Mouse (Mus musculus): Measurements from ENCODE around the gene Bicdl2. TPM values are rescaled to one million over a fixed set of nuclear protein-coding genes. Genes with fewer than 3 reads are reported as not detected.

The Bicdl2 gene
- polyA plus RNA-seq, 1 experiment: 0.49 TPM

DNA sequence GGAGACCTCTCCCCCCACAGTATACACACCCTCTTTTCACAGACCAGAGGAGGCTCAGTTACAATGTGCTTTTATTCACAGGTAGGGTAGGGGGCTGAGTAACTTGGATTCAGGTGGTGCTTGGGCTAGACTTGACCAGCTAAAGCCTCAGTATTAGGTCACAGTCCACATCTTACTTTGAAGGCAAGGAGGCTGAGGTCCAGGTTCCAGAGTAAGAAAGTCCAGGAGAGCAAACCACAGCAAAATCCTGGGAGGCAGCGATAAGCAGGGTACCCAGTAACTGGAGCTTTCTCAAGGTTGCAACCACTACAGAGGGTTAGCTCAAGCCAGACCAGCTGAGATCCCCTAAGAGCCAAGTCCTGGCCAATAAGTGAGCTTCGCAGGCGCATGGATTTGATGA lies 22.2 kb downstream of the Bicdl2 start:
- Histone ChIP-seq H3K27me3 (ENCODE audit: control insufficient read depth, insufficient read depth, low read length) (peaks cover 7% of the 10 kb centered on the region; the same call in 1 of the 2 replicates), H3K27ac (ENCODE audit: control insufficient read depth, insufficient read depth, low read length) (no peak overlapping the region), H3K4me3 (ENCODE audit: control insufficient read depth, insufficient read depth, low read length) (no peak overlapping the region), H3K36me3 (ENCODE audit: control insufficient read depth, insufficient read depth, low read length) (no peaks in the 10 kb centered on the region), H3K4me1 (replicated peaks; ENCODE audit: control insufficient read depth, insufficient read depth, low read length) (peaks cover 3% of the 10 kb centered on the region)
- 94% methylated on average over 3 of the region's 3 CpGs for WGBS
- TF ChIP-seq CTCF (IDR thresholded peaks at IDR 0.05; ENCODE audit: borderline replicate concordance, control insufficient read depth, extremely low read depth, insufficient read depth, low read length, poor library complexity) (no peak), POLR2A (IDR thresholded peaks at IDR 0.05; ENCODE audit: control insufficient read depth, extremely low read depth, insufficient read depth, low read length, poor library complexity) (no peak)
- no peak for DNase-seq

DNA sequence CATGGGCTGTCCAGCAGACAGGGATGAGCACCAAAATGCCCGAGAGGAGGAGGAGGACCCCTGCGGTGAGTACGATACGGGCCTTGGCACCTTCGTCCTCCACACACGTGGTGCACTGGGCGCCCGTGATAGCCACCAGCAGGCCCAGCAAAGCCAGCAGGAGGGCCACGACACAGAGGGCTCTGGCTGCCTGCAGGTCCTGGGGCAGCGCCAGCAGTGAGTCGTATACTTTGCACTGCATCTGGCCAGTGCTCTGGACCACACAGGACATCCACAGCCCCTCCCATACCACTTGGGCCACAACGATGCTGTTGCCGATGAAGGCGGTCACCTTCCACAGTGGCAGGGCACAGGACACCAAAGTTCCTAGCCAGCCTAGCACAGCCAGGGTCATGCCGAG lies 22.9 kb downstream of the Bicdl2 start:
- WGBS: 75% methylated on average over 15 of the region's 15 CpGs
- H3K4me3 ChIP-seq (ENCODE audit: control insufficient read depth, insufficient read depth, low read length): no peak overlapping the region
- no peaks in the 10 kb centered on the region for H3K36me3 ChIP-seq (ENCODE audit: control insufficient read depth, insufficient read depth, low read length)
- H3K4me1 ChIP-seq (replicated peaks; ENCODE audit: control insufficient read depth, insufficient read depth, low read length): peaks cover 3% of the 10 kb centered on the region
- no peak for TF ChIP-seq POLR2A (IDR thresholded peaks at IDR 0.05; ENCODE audit: control insufficient read depth, extremely low read depth, insufficient read depth, low read length, poor library complexity)
- TF ChIP-seq CTCF (IDR thresholded peaks at IDR 0.05; ENCODE audit: borderline replicate concordance, control insufficient read depth, extremely low read depth, insufficient read depth, low read length, poor library complexity): no peak
- H3K27me3 ChIP-seq (ENCODE audit: control insufficient read depth, insufficient read depth, low read length): peaks cover 7% of the 10 kb centered on the region; the same call in 1 of the 2 replicates
- DNase-seq: no peak
- no peak overlapping the region for H3K27ac ChIP-seq (ENCODE audit: control insufficient read depth, insufficient read depth, low read length)

DNA sequence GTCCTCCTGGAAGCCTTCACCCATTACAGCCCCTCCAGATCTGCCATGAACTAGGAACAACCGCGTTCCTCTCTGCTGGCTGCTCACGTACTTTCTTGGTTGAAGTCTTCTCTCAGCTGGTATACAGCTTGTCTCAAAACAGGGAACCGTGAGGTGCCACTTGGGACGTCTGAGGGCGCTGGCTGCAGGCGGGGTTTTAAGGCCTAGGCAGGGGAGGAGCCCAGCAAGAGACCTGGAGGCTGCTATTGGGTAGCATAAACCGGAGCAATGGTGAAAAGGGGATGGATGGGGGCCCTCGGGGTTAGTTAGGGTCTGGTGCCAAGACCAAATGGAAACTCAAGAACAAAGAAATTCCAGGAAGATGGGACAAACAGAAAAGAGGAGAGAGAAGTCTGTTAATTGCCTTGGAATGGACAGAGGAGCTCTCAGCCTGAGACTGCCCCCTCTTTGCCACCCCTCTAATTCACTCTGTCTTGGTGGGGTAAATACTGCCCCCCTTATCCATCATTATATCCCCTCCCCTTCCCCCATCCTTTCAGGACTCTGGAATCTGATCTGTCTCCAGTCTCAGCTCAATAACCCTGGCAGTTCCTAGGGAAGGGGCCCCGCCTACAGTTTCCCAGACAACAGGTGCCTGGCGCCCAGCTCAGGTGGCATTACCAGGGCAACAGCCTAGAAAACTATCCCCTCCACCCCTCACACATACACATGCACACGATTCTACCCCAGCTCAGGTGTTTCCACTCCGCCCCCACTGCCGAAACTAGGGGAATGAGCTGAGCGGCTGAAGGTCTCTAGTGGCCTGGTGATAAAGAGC lies 23.8 kb downstream of the Bicdl2 start, which contains the start of gene Cldn9:
Cldn9 (minus strand) TSS at position 171 of the 817 bp plus-strand sequence.
- Histone ChIP-seq H3K36me3 (ENCODE audit: control insufficient read depth, insufficient read depth, low read length) (no peaks in the 10 kb centered on the region), H3K27me3 (ENCODE audit: control insufficient read depth, insufficient read depth, low read length) (peaks cover 7% of the 10 kb centered on the region; the same call in 1 of the 2 replicates), H3K4me3 (ENCODE audit: control insufficient read depth, insufficient read depth, low read length) (no peak within 1 kb of the TSS), H3K27ac (ENCODE audit: control insufficient read depth, insufficient read depth, low read length) (no peak within 1 kb of the TSS), H3K4me1 (replicated peaks; ENCODE audit: control insufficient read depth, insufficient read depth, low read length) (peaks cover 3% of the 10 kb centered on the region)
- DNase-seq: no peak
- TF ChIP-seq CTCF (IDR thresholded peaks at IDR 0.05; ENCODE audit: borderline replicate concordance, control insufficient read depth, extremely low read depth, insufficient read depth, low read length, poor library complexity) (no peak), POLR2A (IDR thresholded peaks at IDR 0.05; ENCODE audit: control insufficient read depth, extremely low read depth, insufficient read depth, low read length, poor library complexity) (no peak)
- WGBS: 50% methylated on average over 15 of the region's 15 CpGs

DNA sequence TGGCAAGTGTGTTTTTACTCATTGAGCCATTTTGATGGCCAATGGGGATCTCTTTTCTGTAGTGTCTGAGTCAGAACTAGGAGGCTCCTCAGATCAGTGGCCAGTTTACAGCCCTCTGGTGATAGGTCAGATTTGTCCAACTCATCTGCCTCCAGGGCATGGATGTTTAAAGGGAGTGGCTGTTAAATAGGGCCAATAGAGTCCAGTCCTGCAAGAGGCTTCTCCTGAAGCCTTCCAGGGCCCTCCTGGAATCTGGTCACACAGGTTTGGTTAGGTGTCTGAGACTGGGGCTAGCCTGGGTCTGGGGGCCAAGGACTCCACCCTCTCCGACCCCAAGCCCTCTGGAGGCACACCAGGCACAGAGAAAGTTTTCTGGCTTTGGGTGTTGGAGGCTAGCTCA lies 34.2 kb downstream of the Bicdl2 start:
- 96% methylated on average over 1 of the region's 1 CpGs for WGBS

GRCm38 (mm10) chr17:23695801-23696200 lies 35.5 kb downstream of the Bicdl2 start:
- 74% methylated on average over 3 of the region's 3 CpGs for WGBS
- no peak for DNase-seq
- TF ChIP-seq POLR2A (IDR thresholded peaks at IDR 0.05; ENCODE audit: control insufficient read depth, extremely low read depth, insufficient read depth, low read length, poor library complexity) (no peak), CTCF (IDR thresholded peaks at IDR 0.05; ENCODE audit: borderline replicate concordance, control insufficient read depth, extremely low read depth, insufficient read depth, low read length, poor library complexity) (no peak)
- Histone ChIP-seq H3K4me1 (replicated peaks; ENCODE audit: control insufficient read depth, insufficient read depth, low read length) (peaks cover 10% of the 10 kb centered on the region; the same call in 1 of the 2 replicates), H3K4me3 (ENCODE audit: control insufficient read depth, insufficient read depth, low read length) (no peak overlapping the region), H3K27me3 (ENCODE audit: control insufficient read depth, insufficient read depth, low read length) (peaks cover 13% of the 10 kb centered on the region; the same call in 1 of the 2 replicates), H3K27ac (ENCODE audit: control insufficient read depth, insufficient read depth, low read length) (no peak overlapping the region), H3K36me3 (ENCODE audit: control insufficient read depth, insufficient read depth, low read length) (no peaks in the 10 kb centered on the region)

More for the DNA sequence above, 34.2 kb downstream of the Bicdl2 start:
- H3K27ac ChIP-seq (ENCODE audit: control insufficient read depth, insufficient read depth, low read length): no peak overlapping the region
- H3K27me3 ChIP-seq (ENCODE audit: control insufficient read depth, insufficient read depth, low read length): peaks cover 4% of the 10 kb centered on the region; the same call in 1 of the 2 replicates
- H3K4me1 ChIP-seq (replicated peaks; ENCODE audit: control insufficient read depth, insufficient read depth, low read length): peaks cover 4% of the 10 kb centered on the region; the same call in 1 of the 2 replicates
- no peaks in the 10 kb centered on the region for H3K36me3 ChIP-seq (ENCODE audit: control insufficient read depth, insufficient read depth, low read length)
- H3K4me3 ChIP-seq (ENCODE audit: control insufficient read depth, insufficient read depth, low read length): no peak overlapping the region
- no peak for DNase-seq
- no peak for TF ChIP-seq CTCF (IDR thresholded peaks at IDR 0.05; ENCODE audit: borderline replicate concordance, control insufficient read depth, extremely low read depth, insufficient read depth, low read length, poor library complexity)
- TF ChIP-seq POLR2A (IDR thresholded peaks at IDR 0.05; ENCODE audit: control insufficient read depth, extremely low read depth, insufficient read depth, low read length, poor library complexity): no peak

DNA sequence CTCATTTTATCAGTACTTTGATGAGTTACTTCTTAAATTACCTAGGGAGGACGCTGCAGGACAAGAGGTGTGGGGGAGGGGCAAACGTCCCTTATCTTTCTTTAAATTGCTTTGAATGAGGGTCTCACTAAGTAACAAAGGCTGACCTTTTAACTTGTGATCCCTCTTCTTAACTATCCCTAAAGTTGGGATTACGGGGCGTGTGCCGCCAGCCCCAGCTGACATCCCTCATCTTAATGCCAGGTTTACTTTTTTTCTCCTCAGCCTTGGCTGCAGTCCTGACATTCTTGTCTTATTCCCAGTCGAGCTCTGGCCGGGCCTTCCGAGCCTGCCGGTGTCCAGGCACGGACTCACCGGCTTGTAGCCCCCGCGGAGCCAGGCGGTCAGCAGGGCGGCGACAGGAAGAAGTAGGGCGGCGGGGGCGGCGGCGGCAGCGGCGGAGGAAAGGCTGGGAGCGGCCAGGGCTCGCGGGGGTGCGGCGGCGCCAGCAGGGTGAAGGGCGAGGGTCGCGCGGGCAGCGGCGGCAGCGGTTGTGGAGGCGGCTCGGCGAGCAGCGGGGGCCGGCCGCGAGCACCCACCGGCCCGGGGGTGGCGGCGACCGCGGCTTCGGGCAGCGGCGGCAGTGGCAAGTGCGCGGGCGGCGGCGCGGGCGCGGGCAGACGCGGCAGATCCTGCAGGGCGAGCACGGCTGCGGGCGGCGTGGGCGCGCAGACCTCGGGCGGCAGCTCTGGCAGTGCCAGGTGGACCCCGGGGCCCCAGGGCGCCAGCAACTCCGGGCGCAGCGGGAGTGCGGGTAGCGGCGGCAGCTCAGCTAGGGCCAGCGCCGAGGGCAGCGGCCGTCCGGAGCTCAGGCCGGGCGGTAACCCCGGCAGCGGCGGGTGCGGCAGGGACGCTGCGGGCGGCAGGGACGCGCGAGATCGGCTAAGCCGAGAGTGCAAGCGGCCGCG lies 39.1 kb downstream of the Bicdl2 start:
- no peak for TF ChIP-seq CTCF (IDR thresholded peaks at IDR 0.05; ENCODE audit: borderline replicate concordance, control insufficient read depth, extremely low read depth, insufficient read depth, low read length, poor library complexity)
- no peak for TF ChIP-seq POLR2A (IDR thresholded peaks at IDR 0.05; ENCODE audit: control insufficient read depth, extremely low read depth, insufficient read depth, low read length, poor library complexity)
- Histone ChIP-seq H3K4me3 (ENCODE audit: control insufficient read depth, insufficient read depth, low read length) (peak overlapping the region; percentile 29), H3K4me1 (replicated peaks; ENCODE audit: control insufficient read depth, insufficient read depth, low read length) (peaks cover 10% of the 10 kb centered on the region; the same call in 1 of the 2 replicates), H3K27ac (ENCODE audit: control insufficient read depth, insufficient read depth, low read length) (no peak overlapping the region), H3K36me3 (ENCODE audit: control insufficient read depth, insufficient read depth, low read length) (no peaks in the 10 kb centered on the region), H3K27me3 (ENCODE audit: control insufficient read depth, insufficient read depth, low read length) (peaks cover 13% of the 10 kb centered on the region; the same call in 1 of the 2 replicates)
- 6% methylated on average over 90 of the region's 101 CpGs for WGBS
- DNase-seq: peak; percentile 17
